Mouse (Mus musculus) brain, embryonic 14.5 days (tissue): ENCODE data around the gene Catsperb. TPM values are rescaled to one million over a fixed set of nuclear protein-coding genes. Genes with fewer than 3 reads are reported as not detected.
"Not testable (repeated sequence)": the region's sequence is repeated elsewhere in the genome, so short reads cannot be mapped to it uniquely, and the experiment has no call there.

ENCODE experiments used
- DNase-seq: peaks from one replicate; pipeline ENCODE4 v3.0.0-alpha.2; 2011; ENCODE audit warnings: low read depth
- CTCF ChIP-seq: fragments of 200-500 bp; IDR thresholded peaks from 2 replicates; pipeline ENCODE4 v1.5.1; 2012; ENCODE audit warnings: inconsistent platforms, mild to moderate bottlenecking, moderate library complexity, borderline replicate concordance; ENCODE audit not compliant: insufficient read depth, insufficient read length; ENCODE audit errors: extremely low read depth
- POLR2A ChIP-seq: fragments of 200-500 bp; IDR thresholded peaks from 2 replicates; pipeline ENCODE4 v1.6.1; 2012; ENCODE audit warnings: mild to moderate bottlenecking, inconsistent platforms, borderline replicate concordance; ENCODE audit not compliant: poor library complexity, insufficient read depth, insufficient read length, severe bottlenecking; ENCODE audit errors: extremely low read depth
- polyA plus RNA-seq: library from polyadenylated mRNA; depleted of rRNA; stranded (reverse); fragments of >200 nt; gene quantifications from 2 replicates; pipeline ENCODE4 v1.2.3, GENCODE M21; 2012; rRNA removed

Gene Catsperb
- polyA plus RNA-seq = 0.04 TPM in 1 of 2 replicates, not detected in the other

DNA sequence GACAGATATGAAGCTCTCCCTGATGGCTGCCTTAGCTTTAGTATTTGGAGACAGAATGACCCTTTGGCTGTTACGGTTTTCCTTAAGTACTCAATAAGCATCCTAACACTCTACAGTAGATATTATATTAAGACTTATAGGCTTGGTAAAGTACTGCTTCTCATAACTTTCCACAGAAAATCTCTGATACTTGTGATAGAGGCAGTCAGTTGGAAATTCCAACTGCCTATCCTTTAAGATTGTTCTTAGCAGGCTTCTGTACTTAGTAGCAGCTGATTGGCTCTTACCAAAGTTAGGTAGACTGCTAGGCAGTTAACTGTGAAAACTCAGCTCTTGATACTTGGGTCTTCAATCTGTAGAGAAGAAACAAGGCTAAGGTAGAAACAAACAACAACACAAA lies at the start of gene Catsperb:
Gene Catsperb, plus strand, starts transcription at position 301 of the 400 bp plus-strand sequence.
- DNase-seq = not testable (repeated sequence)

- peak; percentile 8 for DNase-seq
Measured at GRCm38 (mm10) chr12:101361468-101361867, 43.0 kb upstream of the Catsperb start.

DNA sequence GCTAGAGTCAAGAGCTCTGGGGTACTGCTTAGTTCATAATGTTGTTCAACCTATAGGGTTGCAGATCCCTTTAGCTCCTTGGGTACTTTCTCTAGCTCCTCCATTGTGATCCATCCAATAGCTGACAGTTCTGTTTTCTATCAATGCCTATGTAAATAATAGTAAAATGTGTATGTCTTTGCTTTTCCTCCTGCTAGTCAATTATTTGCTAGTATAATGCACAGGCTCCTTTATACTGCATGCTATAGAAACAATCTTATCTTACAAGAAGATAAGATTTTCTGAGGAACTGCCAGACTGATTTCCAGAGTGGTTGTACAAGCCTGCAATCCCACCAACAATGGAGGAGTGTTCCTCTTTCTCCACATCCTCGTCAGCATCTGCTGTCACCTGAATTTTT lies 23.0 kb upstream of the Catsperb start:
- not testable (repeated sequence) for DNase-seq

- no peak for DNase-seq
- TF ChIP-seq POLR2A (no peak), CTCF (no peak)
Measured at GRCm38 (mm10) chr12:101426131-101426530, 21.7 kb downstream of the Catsperb start.

DNA sequence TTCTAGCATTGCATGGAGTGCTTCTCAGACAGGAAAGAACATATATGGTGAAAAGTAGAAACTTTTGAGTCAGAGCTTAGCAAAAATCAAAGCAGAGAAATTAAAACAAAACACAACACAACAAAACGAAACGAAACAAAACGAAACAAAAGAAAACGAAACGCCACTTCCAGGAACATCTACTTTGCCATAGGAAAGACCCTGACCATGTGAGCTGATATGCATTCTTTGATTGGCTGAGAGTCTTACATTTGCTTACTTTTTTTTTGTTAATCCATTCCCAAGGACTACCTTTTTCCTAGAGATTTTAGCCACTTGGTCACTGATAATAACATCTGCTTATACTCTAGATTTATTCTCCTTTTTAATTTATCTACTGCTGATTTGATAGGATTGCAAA lies 57.6 kb downstream of the Catsperb start:
- no peak for DNase-seq
- TF ChIP-seq POLR2A (no peak), CTCF (no peak)

GRCm38 (mm10) chr12:101483571-101483970 lies 79.1 kb downstream of the Catsperb start:
- TF ChIP-seq CTCF (no peak), POLR2A (no peak)

DNA sequence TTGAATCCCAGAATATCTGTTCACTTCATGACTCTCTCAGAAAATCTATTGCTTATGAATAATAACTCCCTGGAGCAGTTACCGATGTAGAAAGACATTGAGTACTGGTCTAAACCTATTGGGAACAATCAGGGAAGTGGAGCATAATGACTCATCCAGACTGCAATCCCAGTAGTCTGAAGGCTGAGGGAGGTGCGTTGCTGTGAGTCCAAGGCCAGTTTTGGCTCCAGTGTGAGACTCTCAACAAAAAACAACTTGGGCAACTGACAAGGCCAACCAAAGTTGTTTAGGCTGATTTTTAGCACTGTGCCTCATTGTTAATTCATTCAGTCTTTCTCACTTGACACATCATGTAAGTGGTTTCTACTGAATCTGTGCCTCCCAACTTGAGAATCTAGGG lies 106.9 kb downstream of the Catsperb start:
- not testable (repeated sequence) for DNase-seq

More at GRCm38 (mm10) chr12:101483571-101483970, 79.1 kb downstream of the Catsperb start:
- no peak for DNase-seq

DNA sequence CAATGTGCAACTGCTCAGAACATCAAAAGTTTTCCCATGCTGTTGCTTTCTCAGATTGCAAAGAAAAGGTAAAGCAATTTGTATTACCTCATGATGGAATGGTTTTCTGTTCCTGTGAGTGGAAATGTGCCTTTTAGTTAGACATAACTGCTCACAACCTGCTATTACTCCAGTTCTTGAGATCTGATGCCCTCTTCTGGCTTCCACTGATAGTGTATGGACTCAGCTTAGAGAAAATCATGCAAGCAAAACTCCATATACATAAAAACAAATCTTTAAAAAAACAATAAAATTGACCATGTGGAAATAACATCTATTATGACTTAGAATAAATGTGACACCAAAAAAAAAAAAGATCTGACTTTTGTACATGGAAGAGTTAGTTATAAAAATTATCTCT lies 202.2 kb downstream of the Catsperb start:
- DNase-seq = peak; percentile 11

- TF ChIP-seq CTCF (no peak), POLR2A (no peak)
- no peak for DNase-seq
Measured at GRCm38 (mm10) chr12:101633137-101633536, 228.7 kb downstream of the Catsperb start.

DNA sequence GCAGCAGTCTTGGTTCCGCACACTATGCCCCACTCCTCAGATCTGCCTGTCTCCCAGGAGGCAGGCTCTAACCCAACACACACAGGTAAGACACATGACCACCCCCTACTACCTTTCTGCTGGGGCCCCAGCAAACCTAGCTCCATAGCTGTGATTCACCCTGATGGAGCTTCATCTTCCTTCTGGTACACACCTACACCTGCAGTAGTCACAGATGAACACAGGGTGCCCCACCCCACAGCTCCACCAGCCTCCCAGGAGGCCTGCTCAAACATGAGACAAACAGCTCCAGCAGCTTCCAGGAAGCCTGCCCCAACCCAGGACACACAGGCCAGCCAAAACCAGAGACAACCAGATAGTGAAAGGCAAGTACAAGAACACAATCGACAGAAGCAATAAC lies 263.0 kb downstream of the Catsperb start:
- no peak for DNase-seq
- TF ChIP-seq POLR2A (no peak), CTCF (no peak)
